Mouse (Mus musculus) gastrocnemius, adult 2 months (tissue): ENCODE measurements around the gene Mbnl2. TPM values are rescaled to one million over a fixed set of nuclear protein-coding genes. Genes with fewer than 3 reads are reported as not detected.

Source experiments
- DNase-seq: peaks from one replicate; pipeline ENCODE4 v3.0.0; 2022
- H3K27ac ChIP-seq: fragments of 200-600 bp; 2 replicates; pipeline ENCODE4 v1.8.1; 2022; ENCODE audit warnings: mild to moderate bottlenecking
- H3K4me3 ChIP-seq: fragments of 200-600 bp; 2 replicates; pipeline ENCODE4 v1.8.1; 2022; ENCODE audit warnings: mild to moderate bottlenecking, moderate library complexity
- CTCF ChIP-seq: fragments of 200-600 bp; IDR thresholded peaks from 2 replicates; pipeline ENCODE4 v1.8.1; 2022; ENCODE audit warnings: antibody characterized with exemption, mild to moderate bottlenecking, moderate library complexity
- intact Hi-C: fragments of 180-260 bp; cut with DNase I; formaldehyde crosslinking; loops from one replicate; pipeline ENCODE4 v1.15.1; 2025
- total RNA-seq, 2 experiments: library from RNA; stranded (reverse); gene quantifications; 2 replicates each; pipeline ENCODE4 v1.2.3; 2021

Mbnl2 gene
- total RNA-seq, 2 experiments from 2014 or later: 282 to 352 TPM

DNA sequence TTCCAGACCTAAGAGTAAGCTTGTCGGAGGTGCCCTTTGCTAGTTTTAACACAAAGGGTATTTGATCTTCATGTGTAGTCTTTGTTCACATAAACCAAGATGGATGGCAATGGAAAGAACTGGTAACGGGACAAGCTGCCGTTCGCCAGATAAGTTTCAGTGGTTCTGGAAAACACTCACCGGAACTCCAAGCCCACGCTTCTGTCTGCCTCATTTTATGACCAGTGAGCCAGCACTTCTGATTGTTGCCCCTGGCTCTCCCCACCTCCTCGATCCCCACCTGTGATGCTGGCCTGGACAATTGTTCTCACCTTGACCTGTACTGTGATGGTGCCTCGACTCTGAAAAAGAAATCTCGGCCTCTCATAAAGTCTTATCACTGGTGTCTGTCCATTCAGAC, 117.0 kb downstream of the Mbnl2 start:
- no peak for TF ChIP-seq CTCF
- H3K27ac ChIP-seq: no peak overlapping the region
- intact Hi-C loops: no loop called here
- no peak overlapping the region for H3K4me3 ChIP-seq
- no peak for DNase-seq

DNA sequence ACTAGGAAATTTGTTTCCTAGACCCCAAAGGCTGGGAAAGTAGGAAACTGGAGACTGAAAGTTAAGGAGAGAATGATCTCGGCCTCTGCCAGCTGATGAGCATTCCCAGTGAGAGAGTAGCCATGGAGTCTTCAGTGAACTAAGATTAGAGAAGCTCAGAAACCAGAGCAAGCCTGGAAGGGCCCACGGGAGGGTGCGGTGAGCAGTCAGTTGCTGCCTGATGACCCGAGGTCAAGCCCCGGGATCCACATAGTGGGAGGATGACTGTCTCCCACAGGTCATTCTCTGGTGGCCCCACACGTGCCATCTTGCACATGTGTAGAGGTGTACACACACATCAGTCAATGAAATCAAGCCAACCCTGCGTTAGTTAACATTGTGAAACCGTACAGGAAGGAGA, 118.0 kb downstream of the Mbnl2 start:
- peak overlapping the region; percentile 21 for H3K27ac ChIP-seq

DNA sequence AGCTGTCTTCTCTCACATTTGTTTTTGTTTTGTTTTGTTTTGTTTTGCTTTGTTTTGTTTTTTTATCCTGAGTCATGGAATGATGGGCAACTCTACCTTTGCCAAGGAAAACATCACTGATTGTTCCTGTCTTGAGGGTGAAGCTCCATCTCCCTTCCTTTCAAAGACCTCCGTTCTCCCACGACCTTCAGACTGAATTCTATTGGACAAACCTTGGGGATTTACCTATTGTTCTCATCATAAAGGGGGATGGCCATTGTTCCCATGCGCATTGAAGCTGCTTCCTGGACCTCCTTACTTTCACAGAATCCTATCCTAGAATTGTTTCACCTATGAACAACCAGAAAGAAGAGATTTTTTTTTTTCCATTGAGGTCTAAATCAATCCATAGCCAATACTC, 118.7 kb downstream of the Mbnl2 start:
- TF ChIP-seq CTCF: no peak
- no peak for DNase-seq
- Histone ChIP-seq H3K27ac (peak overlapping the region; percentile 21; the same call in 1 of the 2 replicates), H3K4me3 (no peak overlapping the region)
- intact Hi-C loops: no loop called here

More for the DNA sequence above, 118.0 kb downstream of the Mbnl2 start:
- no peak for DNase-seq
- TF ChIP-seq CTCF: no peak
- no peak overlapping the region for H3K4me3 ChIP-seq
- intact Hi-C loops: no loop called here

DNA sequence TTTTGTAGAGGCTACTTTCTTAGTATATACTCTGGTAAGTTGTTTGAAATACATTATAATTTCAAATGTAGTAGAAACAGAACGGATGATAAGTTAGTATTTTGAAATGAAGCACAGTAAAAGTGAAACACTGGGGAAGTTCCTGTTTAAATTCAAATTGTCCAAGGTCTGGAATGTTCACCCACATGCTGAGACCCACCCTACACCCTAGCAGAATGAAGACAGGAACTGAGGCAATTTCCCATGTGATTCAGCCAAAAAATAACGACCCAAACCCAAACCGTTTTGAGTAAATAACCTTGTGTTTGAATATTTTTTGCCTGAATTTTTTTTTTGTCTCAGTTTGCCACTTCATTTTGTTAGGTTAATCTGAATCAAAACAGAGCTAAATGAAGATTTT, 119.4 kb downstream of the Mbnl2 start:
- DNase-seq: no peak
- H3K4me3 ChIP-seq: no peak overlapping the region
- intact Hi-C loops: loop anchor here (5.0 kb wide), 4 partner anchors 38 to 318 kb away; partner anchors contain the start of gene Mbnl2
- peak overlapping the region; percentile 21; the same call in 1 of the 2 replicates for H3K27ac ChIP-seq
- no peak for TF ChIP-seq CTCF

DNA sequence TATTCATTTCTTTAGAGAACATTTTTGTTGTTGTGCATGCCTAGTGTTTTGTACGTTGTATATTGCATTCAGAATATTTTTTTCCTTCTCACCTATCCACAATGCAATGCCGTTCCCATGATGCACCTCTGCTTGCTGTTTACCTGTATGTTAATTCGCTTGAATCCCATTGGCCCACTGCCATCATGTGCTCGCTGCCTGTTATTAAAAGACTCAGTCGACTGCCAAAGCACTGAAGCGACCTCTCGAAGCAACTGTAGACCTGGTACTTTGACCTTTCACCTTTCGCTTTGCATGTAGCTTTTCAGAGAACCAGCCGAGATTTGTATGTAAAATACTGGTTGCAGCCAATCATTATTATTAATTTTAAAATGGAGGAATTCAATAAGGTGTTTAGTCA, 120.0 kb downstream of the Mbnl2 start:
- no peak for DNase-seq
- H3K27ac ChIP-seq: 0 out of 2 replicates have a peak overlapping the region, but pooled peaks have one; percentile 6
- intact Hi-C loops: loop anchor here (5.0 kb wide), 4 partner anchors 38 to 318 kb away; partner anchors contain the start of gene Mbnl2

DNA sequence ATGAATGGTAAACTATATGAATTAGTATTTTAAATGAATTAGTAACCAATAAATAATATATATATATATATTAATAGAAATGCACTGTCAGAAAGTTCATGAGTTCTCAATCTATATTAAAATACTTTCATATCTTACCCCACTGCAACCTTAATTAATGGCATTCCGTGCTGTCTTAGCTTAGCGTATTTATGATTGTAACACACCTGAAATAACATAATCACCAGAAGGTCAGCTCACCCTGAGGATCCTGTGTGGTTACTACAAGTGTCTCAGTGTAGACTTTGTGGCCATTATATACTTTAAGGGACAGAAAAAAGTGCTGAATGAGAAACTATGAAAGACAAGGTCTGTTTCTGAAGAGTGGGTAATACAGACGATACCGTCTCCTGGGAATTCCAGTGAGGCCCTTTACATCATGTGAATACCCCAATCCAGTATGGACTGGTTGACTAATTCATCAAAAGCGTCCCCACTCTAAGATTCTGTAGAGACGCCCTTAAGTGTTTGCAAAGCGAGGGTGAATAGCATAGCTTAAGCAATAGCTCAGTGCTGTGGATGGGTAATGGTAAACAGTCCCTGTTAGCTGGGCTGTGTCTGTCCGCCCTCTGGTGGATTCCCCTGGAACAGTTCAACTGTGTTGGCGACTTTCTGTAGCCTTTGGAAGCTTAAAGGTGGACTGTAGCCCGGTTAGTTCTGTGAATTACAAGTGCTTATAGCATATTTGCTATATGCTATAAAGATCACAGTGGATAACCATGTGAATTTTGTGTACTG, 122.6 kb downstream of the Mbnl2 start:
- TF ChIP-seq CTCF: no peak; the same call in 1 of the 2 replicates
- peak; percentile 84 for DNase-seq
- Histone ChIP-seq H3K27ac (no peak overlapping the region), H3K4me3 (no peak overlapping the region)
- intact Hi-C loops: loop anchor here (1.0 to 5.0 kb wide), 5 partner anchors 41 to 321 kb away; partner anchors contain the start of gene Mbnl2

More for the DNA sequence above, 120.0 kb downstream of the Mbnl2 start:
- no peak overlapping the region for H3K4me3 ChIP-seq
- TF ChIP-seq CTCF: no peak

DNA sequence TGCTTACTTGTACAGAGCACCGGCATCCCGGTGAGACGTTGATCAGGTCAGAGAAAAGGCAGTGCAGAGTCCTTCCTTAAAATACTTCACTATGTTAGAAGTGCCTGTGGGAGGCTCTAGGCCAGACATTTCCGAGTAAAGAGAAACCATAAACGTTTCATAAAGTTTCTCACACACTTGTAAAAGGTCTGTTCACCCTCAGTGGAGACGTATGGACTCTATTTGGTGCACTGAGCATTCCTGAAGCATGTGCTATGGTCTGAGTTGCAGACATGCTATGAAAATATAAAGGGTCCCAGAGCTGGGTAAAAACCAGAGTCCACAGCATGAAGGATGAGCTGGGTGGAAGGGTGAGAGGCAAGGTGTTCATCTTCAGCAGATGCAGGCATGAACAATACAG, 124.1 kb downstream of the Mbnl2 start:
- intact Hi-C loops: loop anchor here (5.0 kb wide), 4 partner anchors 42 to 322 kb away; partner anchors contain the start of gene Mbnl2
- no peak overlapping the region for H3K27ac ChIP-seq
- no peak overlapping the region for H3K4me3 ChIP-seq
- DNase-seq: no peak
- TF ChIP-seq CTCF: no peak

DNA sequence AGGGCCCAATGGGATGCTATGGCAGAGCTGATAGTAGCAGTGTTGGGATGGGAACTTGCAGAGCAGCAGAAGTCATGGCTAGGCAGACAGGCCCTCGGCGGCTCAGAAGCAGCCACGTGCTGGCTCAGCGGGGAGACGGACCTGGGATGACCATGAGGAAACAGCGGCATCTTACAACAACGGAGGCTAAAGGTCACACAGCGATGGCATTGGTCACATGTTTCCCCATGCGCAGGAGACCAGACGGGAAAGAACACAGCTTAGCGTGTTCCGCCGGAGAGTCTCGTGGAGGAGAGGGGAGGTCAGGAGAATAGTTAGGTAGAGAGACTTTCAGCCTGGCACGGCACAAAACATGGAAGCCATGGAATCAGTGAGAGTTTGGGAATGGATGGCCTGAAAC, 125.7 kb downstream of the Mbnl2 start:
- no peak for TF ChIP-seq CTCF
- no peak overlapping the region for H3K27ac ChIP-seq
- no peak overlapping the region for H3K4me3 ChIP-seq
- no peak for DNase-seq
- intact Hi-C loops: no loop called here

DNA sequence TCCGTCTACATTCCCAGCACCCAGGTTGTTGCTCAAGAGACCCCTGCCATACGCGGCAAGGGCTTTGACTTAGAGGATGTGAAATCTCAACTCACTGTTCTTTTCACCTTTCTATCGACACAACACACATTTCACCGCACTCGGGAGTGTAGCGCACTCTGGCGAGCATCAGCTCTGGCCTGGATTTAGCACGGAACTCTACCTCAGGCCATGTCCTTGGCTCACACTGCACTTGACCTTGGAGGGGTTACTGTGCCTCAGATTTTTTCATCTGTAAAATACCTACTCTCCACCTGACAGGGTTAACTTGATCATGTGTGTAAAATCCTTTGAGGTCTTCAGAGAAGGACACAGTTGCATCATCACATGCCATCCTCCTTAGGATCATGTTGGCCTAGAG, 127.2 kb downstream of the Mbnl2 start:
- no peak for TF ChIP-seq CTCF
- DNase-seq: no peak
- intact Hi-C loops: no loop called here
- no peak overlapping the region for H3K4me3 ChIP-seq
- 0 out of 2 replicates have a peak overlapping the region, but pooled peaks have one; percentile 2 for H3K27ac ChIP-seq

DNA sequence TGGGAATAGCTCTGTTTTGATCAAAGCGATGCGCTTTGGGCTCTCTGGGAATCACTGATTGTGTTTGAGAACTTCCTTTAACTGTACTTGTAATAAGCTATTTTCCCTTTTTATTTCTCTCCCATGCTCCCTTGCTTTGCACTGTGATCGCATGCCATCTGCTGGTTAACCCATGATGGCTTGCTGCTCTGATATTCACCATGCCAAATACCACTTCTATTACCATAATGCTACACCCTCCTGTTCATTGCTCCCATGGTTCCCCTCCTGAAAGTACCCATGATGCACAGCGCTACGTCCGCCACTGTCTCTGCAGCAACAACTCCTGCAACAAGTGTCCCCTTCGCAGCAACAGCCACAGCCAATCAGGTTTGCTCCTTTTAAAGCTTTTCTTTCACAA, 128.9 kb downstream of the Mbnl2 start:
- DNase-seq: no peak
- intact Hi-C loops: no loop called here
- H3K27ac ChIP-seq: no peak overlapping the region
- no peak overlapping the region for H3K4me3 ChIP-seq
- peak; percentile 20; the same call in 1 of the 2 replicates for TF ChIP-seq CTCF

DNA sequence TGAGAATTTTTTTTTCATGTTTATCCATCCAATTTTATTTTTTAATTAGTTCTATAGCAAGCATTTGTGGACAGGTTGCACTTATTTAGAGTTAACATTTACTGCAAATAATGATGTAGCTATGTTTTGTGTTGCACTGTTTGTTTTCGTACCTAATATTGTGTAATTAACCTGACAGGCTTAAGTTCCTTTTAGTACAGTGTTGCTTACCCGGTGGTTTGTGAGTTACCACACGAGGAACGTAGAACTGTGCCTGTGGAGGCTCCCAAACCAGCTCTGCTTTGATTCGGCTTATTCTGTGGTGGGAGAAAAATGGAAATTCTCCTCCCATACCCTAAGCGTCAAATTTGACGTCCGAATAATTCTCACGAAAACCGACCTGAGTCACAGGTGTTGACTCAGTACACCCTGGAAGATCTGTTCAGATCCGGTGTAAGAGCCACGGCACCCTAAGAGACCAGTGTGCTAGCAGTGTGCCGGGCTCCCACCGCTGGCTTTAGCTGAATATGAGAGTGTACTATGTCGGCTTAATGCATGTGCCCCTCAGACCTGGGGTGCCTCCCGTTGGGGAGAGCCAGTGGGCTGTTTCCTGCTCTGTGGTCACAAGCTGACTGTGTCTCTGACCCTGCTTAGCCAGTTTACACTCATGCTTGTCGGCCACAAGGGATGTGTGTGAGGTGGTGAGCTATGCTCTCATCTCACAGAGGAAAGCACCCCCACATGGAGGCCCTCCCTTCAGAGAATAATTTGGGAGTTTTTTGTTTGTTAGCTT, 129.5 kb downstream of the Mbnl2 start:
- TF ChIP-seq CTCF: no peak
- intact Hi-C loops: no loop called here
- Histone ChIP-seq H3K4me3 (no peak overlapping the region), H3K27ac (no peak overlapping the region)
- DNase-seq: no peak

DNA sequence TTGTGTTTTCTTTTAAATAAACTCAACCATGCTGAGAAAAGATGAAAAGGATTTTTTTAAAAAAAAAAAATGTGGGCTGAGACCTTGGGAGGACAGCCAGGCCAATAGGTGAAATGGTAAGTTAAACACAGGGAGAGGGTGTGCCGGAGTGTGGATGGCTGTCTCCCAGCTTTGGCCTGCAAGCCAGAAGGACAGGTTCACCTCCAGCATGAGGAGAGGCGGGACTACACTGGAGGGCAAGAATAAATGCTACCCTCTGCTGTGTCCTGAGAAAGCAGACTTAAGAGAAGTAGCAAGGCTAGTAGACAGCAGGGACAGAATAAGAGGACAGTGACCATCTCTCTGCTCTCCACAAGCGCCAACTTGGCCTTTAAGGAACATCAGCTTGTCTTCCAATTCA, 130.1 kb downstream of the Mbnl2 start:
- no peak overlapping the region for H3K27ac ChIP-seq
- no peak overlapping the region for H3K4me3 ChIP-seq
- no peak for DNase-seq
- no peak for TF ChIP-seq CTCF
- intact Hi-C loops: no loop called here

DNA sequence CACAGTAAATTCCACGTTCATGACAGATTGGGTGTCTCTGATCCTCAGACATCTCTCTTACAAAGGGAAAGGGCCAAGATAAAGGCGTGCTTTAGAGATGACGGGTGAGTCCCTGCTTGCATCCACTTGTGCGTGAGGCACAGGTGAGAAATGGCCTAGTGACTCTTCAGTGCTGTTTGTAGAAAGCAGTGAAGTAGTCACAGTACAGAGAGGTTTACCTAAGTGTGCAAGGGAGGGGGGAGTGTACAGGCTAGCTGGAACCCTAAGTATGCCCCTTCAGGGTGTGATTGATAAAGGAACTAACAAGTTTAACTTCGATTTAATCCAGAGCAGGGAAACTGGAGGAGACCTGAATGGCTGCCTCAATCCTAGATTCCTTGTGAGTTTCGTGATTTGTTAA, 130.8 kb downstream of the Mbnl2 start:
- Histone ChIP-seq H3K27ac (no peak overlapping the region), H3K4me3 (no peak overlapping the region)
- TF ChIP-seq CTCF: no peak
- DNase-seq: no peak
- intact Hi-C loops: no loop called here
